Mouse (Mus musculus): ENCODE measurements around the gene Eya3. TPM values are rescaled to one million over a fixed set of nuclear protein-coding genes. Genes with fewer than 3 reads are reported as not detected.
"Not testable (repeated sequence)": the region's sequence is repeated elsewhere in the genome, so short reads cannot be mapped to it uniquely, and the experiment has no call there.

Gene Eya3
- 15.0 and 20.9 TPM in 2 replicates for polyA plus RNA-seq (2015; fragmentation: Nextera tagmentation; extraction: Ambion mirVana)

DNA sequence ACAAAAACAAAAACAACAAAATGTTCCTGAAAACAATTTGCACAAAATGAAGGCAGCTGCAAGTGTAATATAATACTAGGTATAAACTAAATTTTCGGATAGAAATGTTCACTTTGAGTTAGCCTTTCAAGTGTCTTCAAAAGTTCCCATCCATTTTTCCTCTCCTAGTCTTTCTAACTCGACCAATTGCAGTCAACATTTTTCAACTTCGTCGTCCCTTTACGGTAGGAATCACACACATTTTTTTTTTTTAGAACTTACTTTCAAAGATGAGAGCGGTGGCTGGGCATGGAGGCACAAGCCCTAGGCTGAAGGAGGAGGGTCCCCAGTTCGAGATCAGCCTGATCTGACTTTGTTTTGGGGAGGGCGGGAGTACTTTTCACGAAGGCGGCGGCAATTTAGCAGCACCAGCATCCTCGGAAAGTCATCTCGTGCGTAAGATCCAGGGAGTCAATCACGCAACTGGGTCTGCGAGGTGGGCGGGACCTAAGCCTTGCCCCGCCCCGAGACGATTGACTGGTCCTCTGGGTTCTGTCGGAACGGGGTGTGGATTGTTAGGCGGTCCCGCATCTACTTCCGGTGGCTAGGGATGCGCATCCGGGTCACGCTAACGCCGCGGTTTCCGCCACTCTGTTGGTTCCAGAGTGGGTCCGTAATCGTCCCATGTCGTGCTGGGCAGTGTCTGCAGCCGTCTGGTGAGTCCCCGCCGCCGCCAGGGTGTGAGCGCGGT is at the start of gene Eya3:
Eya3 (plus strand) TSS at position 527 of the 730 bp plus-strand sequence.
- under 1% methylated on average over 41 of the region's 41 CpGs for WGBS (ENCODE audit: insufficient replicate concordance)
- peak within 1 kb of the TSS; percentile 85 for H3K4me2 ChIP-seq
- H3K9ac ChIP-seq = peak within 1 kb of the TSS; percentile 96
- peak within 1 kb of the TSS; percentile 91 for H3K27ac ChIP-seq
- peak; percentile 96 for DNase-seq
- ATAC-seq (ENCODE audit: low read depth) = peak; percentile 99
- H3K27me3 ChIP-seq = no peaks in the 10 kb centered on the region
- no peaks in the 10 kb centered on the region for H3K9me3 ChIP-seq (replicated peaks)
- H3K4me1 ChIP-seq (replicated peaks) = peaks cover 27% of the 10 kb centered on the region
- peaks cover 13% of the 10 kb centered on the region for H3K36me3 ChIP-seq
- peak within 1 kb of the TSS; percentile 99 for H3K4me3 ChIP-seq (replicated peaks)

DNA sequence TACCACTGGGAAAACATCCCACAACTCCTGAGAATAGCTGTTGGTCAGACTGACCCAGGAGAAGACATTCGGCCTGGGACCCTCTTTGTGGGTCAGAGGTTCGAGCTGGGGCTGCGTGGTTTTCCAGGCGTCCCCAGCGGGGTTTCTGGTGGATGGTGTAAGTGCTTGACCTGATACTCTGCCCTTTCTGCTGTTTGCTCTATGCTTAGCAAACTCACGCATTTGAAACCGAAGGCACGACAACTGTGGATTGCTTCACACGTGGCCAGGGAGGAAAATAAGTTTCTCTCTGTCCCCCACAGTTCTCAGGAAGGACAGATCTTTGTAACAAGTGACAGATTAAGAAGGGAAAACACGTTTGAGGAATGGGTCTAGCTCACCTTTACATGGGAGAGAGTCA is 48.1 kb upstream of the Eya3 start:
- WGBS (ENCODE audit: insufficient replicate concordance) = 62% methylated on average over 10 of the region's 10 CpGs
- DNase-seq (no peak), ATAC-seq (ENCODE audit: low read depth) (no peak)
- peaks cover 12% of the 10 kb centered on the region; the same call in 1 of the 2 replicates for H3K4me1 ChIP-seq (replicated peaks)
- no peaks in the 10 kb centered on the region for H3K36me3 ChIP-seq
- no peaks in the 10 kb centered on the region for H3K9me3 ChIP-seq (replicated peaks)
- no peak overlapping the region for H3K9ac ChIP-seq
- H3K4me3 ChIP-seq (replicated peaks) = no peak overlapping the region
- no peak overlapping the region for H3K27ac ChIP-seq
- H3K27me3 ChIP-seq = no peaks in the 10 kb centered on the region
- no peak overlapping the region for H3K4me2 ChIP-seq

DNA sequence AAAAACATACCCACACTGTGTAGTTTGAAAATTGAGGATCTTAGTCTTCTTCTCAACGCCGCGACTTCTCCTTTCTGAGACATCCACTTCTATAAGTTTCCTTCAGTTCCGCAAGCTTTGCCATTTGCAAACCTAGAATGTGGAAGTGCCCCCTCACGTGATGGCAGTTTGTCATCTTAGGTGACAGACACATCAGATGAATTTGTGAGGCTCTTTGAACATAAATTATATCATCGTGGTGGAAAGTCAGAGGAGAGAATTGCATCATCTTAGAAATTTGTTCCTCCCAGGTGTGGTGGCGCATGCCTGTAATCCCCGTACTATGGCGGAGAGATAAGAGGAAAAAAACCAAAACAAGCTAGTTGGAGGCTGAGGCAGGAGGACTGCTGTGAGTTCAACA is 45.8 kb upstream of the Eya3 start:
- no peaks in the 10 kb centered on the region for H3K27me3 ChIP-seq
- H3K9ac ChIP-seq = no peak overlapping the region
- no peak overlapping the region for H3K27ac ChIP-seq
- H3K36me3 ChIP-seq = no peaks in the 10 kb centered on the region
- H3K9me3 ChIP-seq (replicated peaks) = no peaks in the 10 kb centered on the region
- no peak overlapping the region for H3K4me2 ChIP-seq
- DNase-seq (peak; percentile 13), ATAC-seq (ENCODE audit: low read depth) (no peak)
- peaks cover 17% of the 10 kb centered on the region for H3K4me1 ChIP-seq (replicated peaks)
- no peak overlapping the region for H3K4me3 ChIP-seq (replicated peaks)
- 31% methylated on average over 9 of the region's 9 CpGs for WGBS (ENCODE audit: insufficient replicate concordance)

DNA sequence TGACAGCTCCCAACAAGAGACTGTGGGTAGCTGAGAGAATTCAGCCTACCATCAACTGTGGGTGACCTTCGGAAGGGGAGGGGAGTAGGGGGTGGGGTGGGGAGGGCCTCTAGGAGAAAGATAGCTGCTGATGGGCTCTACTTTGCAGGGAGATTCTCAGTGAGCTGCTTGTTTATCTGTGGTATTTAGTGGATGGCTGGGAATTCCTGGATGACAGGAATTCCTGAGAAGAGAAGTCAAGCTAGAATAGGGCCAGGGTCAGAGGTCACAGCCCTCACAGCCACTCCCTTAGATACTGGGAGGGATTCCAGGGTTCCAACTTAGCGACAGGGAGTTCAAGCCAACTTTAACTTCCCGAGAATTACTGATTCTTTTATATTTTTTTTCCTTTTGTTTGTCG is 44.6 kb upstream of the Eya3 start:
- no peak overlapping the region for H3K9ac ChIP-seq
- no peaks in the 10 kb centered on the region for H3K9me3 ChIP-seq (replicated peaks)
- no peak for ATAC-seq (ENCODE audit: low read depth)
- H3K27ac ChIP-seq = no peak overlapping the region
- no peak overlapping the region for H3K4me3 ChIP-seq (replicated peaks)
- H3K36me3 ChIP-seq = no peaks in the 10 kb centered on the region
- no peaks in the 10 kb centered on the region for H3K27me3 ChIP-seq
- H3K4me1 ChIP-seq (replicated peaks) = peaks cover 17% of the 10 kb centered on the region
- DNase-seq = no peak
- H3K4me2 ChIP-seq = no peak overlapping the region
- WGBS (ENCODE audit: insufficient replicate concordance) = 42% methylated on average over 4 of the region's 4 CpGs

DNA sequence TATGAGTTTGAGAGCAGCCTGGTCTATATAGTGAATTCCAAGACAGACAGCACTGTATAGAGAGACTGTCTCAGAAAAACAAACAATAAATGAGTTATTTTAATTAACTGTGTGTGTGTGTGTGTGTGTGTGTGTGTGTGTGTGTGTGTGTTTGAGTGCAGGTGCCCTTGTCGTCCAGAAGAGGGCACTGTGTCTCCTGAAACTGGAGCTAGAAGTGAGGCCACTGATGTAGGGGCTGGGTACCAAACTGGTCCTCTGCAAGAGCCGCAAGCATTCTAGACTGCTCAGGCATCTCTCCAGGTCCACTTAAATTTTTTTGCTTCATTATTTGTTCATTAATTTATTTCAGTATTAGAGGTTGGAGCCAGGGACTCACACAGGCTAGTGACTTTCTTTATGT is 39.9 kb upstream of the Eya3 start:
- DNase-seq = no peak
- Histone ChIP-seq H3K27ac (no peak overlapping the region), H3K4me2 (no peak overlapping the region), H3K4me1 (replicated peaks) (peaks cover 13% of the 10 kb centered on the region), H3K9ac (no peak overlapping the region), H3K27me3 (no peaks in the 10 kb centered on the region), H3K9me3 (replicated peaks) (no peaks in the 10 kb centered on the region), H3K4me3 (replicated peaks) (no peak overlapping the region), H3K36me3 (no peaks in the 10 kb centered on the region)
- 57% methylated on average over 2 of the region's 2 CpGs for WGBS (ENCODE audit: insufficient replicate concordance)
- ATAC-seq (ENCODE audit: low read depth) = no peak

DNA sequence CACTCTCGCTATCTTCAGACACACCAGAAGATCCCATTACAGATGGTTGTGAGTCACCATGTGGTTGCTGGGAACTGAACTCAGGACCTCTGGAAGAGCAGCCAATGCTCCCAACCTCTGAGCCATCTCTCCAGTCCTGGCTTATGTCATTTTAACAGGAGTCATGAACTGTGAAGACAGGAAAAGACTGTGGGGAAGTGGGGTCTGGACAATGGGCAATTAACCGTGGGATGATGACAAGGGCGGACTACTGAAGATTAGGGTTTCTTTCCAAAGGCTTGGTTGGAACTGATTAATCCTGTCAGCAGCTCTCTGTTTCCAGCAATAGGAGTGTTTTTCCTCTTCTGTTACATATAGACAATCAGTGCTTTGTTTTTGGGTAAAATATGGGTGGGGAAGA is 39.0 kb upstream of the Eya3 start:
- 55% methylated on average over 3 of the region's 3 CpGs for WGBS (ENCODE audit: insufficient replicate concordance)
- DNase-seq (no peak), ATAC-seq (ENCODE audit: low read depth) (no peak)

DNA sequence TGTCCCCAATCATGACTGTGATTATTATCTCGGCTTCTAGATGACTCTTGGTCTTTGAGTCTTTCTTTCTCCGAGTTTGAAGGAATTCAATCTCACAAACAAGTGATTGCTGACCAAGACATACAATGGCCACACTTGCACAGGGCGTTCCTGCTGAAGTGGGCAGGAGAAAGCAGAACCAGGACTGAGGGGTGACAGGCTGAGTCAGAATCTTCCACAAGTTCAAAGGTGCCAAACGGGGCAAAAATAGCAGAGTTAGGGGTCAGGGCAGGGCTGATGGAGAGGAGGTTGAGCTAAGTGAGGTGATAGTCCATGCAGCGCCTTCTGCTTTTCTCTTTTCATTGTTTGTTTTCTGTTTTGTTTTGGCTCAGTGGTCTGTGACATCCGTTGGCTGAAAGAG is 38.3 kb upstream of the Eya3 start:
- ATAC-seq (ENCODE audit: low read depth) = no peak

More for the DNA sequence above, 39.0 kb upstream of the Eya3 start:
- Histone ChIP-seq H3K9ac (no peak overlapping the region), H3K4me3 (replicated peaks) (no peak overlapping the region), H3K27me3 (no peaks in the 10 kb centered on the region), H3K4me1 (replicated peaks) (peaks cover 9% of the 10 kb centered on the region), H3K36me3 (no peaks in the 10 kb centered on the region), H3K27ac (no peak overlapping the region), H3K9me3 (replicated peaks) (no peaks in the 10 kb centered on the region), H3K4me2 (no peak overlapping the region)

DNA sequence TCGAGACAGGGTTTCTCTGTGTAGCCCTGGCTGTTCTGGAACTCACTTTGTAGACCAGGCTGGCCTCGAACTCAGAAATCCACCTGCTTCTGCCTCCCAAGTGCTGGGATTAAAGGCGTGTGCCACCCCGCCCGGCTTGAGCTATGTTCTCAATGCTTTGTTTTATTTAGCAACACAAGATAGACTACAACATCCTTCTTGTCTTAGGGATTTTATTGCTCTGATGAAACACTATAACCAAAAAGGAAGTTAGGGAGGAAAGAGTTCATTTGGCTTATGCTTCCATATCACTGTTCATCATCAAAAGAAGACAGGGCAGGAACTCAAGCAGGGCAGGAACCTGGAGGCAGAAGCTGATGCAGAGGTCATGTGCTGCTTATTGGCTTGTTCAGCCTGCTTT is 37.5 kb upstream of the Eya3 start:
- H3K36me3 ChIP-seq; ATAC-seq (ENCODE audit: low read depth); H3K27ac ChIP-seq; H3K9ac ChIP-seq; DNase-seq; H3K4me3 ChIP-seq (replicated peaks); H3K27me3 ChIP-seq; H3K4me2 ChIP-seq; H3K9me3 ChIP-seq (replicated peaks); H3K4me1 ChIP-seq (replicated peaks): not testable (repeated sequence)
- WGBS (ENCODE audit: insufficient replicate concordance) = 67% methylated on average over 5 of the region's 5 CpGs

More for the DNA sequence above, 38.3 kb upstream of the Eya3 start:
- 57% methylated on average over 6 of the region's 6 CpGs for WGBS (ENCODE audit: insufficient replicate concordance)
- no peaks in the 10 kb centered on the region for H3K36me3 ChIP-seq
- no peak overlapping the region for H3K4me3 ChIP-seq (replicated peaks)
- no peaks in the 10 kb centered on the region for H3K27me3 ChIP-seq
- no peak overlapping the region for H3K27ac ChIP-seq
- no peaks in the 10 kb centered on the region for H3K9me3 ChIP-seq (replicated peaks)
- H3K9ac ChIP-seq = no peak overlapping the region
- DNase-seq = no peak
- no peak overlapping the region for H3K4me2 ChIP-seq
- peaks cover 6% of the 10 kb centered on the region for H3K4me1 ChIP-seq (replicated peaks)

DNA sequence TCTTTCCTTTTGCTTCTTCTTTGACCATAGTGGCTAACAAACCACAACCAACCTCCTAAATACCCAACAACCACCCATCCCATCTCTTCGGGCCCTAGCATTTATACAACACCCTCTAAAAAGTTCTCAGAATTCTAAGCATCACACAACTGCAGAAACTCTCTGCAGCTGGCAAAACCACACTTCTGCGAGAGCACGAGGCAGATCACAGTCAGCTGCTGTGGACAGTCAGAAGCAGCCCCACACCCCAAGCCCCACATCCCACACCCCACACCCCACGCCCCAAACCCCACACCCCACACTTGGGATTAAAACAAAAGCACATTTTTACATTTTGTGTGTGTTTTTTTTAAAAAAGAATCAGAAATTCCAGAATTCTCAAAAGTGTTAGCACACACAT is 35.3 kb upstream of the Eya3 start:
- H3K27me3 ChIP-seq = no peaks in the 10 kb centered on the region
- H3K36me3 ChIP-seq = no peaks in the 10 kb centered on the region
- no peak overlapping the region for H3K9ac ChIP-seq
- no peaks in the 10 kb centered on the region for H3K9me3 ChIP-seq (replicated peaks)
- no peak overlapping the region for H3K4me3 ChIP-seq (replicated peaks)
- H3K4me1 ChIP-seq (replicated peaks) = no peaks in the 10 kb centered on the region
- ATAC-seq (ENCODE audit: low read depth) = no peak
- no peak for DNase-seq
- 61% methylated on average over 4 of the region's 4 CpGs for WGBS (ENCODE audit: insufficient replicate concordance)
- H3K27ac ChIP-seq = no peak overlapping the region
- H3K4me2 ChIP-seq = no peak overlapping the region

DNA sequence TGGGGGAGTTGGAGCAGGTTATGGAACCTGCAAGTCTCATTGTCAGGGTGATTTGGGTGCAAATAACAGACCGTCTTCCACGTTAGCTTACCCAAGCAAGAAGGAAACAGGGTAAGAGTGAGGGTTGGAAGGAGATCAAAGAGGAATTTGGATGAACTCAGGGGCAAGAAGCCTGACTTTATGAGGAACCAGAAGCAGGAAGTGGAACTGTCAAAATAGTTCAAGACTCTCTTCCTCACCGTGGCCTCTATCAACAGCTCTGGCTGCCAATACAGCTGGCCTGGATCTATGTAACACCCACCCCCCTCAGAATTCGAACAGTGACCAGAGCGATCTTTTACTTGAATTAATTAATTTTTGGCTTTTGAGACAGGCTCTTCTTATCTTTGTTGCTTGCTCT is 33.0 kb upstream of the Eya3 start:
- no peak overlapping the region for H3K27ac ChIP-seq
- DNase-seq = no peak

DNA sequence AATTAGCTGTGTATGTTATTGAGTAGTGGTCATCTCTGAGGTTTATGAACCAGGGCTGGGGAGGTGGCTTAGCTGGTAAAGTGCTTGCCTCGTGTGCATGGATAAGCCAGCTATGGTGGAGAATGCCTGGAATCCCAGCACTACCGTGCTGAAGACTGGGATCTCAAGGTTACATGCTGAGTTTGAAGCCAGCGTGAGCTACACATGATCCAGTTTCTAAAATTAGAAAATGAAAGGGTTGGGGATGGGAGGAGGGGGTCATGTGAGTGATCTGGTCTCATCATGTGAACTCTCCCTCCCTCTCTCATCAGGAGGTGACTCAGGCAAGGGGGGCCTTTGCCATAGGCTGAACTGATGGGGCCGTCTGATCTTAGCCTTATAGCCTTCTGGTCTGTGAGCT is 30.6 kb upstream of the Eya3 start:
- ATAC-seq (ENCODE audit: low read depth) (no peak), DNase-seq (no peak)
- Histone ChIP-seq H3K4me3 (replicated peaks) (no peak overlapping the region), H3K4me1 (replicated peaks) (no peaks in the 10 kb centered on the region; the same call in 1 of the 2 replicates), H3K27ac (no peak overlapping the region), H3K9ac (no peak overlapping the region), H3K36me3 (no peaks in the 10 kb centered on the region), H3K27me3 (no peaks in the 10 kb centered on the region), H3K9me3 (replicated peaks) (no peaks in the 10 kb centered on the region), H3K4me2 (no peak overlapping the region)
- WGBS (ENCODE audit: insufficient replicate concordance) = 57% methylated on average over 4 of the region's 4 CpGs

More for the DNA sequence above, 33.0 kb upstream of the Eya3 start:
- Histone ChIP-seq H3K9ac (no peak overlapping the region), H3K36me3 (no peaks in the 10 kb centered on the region), H3K9me3 (replicated peaks) (no peaks in the 10 kb centered on the region), H3K4me3 (replicated peaks) (no peak overlapping the region), H3K4me2 (no peak overlapping the region), H3K27me3 (no peaks in the 10 kb centered on the region), H3K4me1 (replicated peaks) (no peaks in the 10 kb centered on the region; the same call in 1 of the 2 replicates)
- 34% methylated on average over 5 of the region's 5 CpGs for WGBS (ENCODE audit: insufficient replicate concordance)
- no peak for ATAC-seq (ENCODE audit: low read depth)

Measured in liver, embryonic 13.5 days (tissue).